Mouse (Mus musculus): ENCODE results near the gene Ccdc142. TPM values are rescaled to one million over a fixed set of nuclear protein-coding genes. Genes with fewer than 3 reads are reported as not detected.
A peak's percentile ranks its signal among the peaks of the same experiment; 100 is the strongest.

Gene Ccdc142
- polyA plus RNA-seq, 1 experiment: 10.2 TPM

GRCm38 (mm10) chr6:83115682-83116372, 14.4 kb downstream of the Ccdc142 start:
- WGBS: under 1% methylated on average over 38 of the region's 48 CpGs
- peaks cover 7% of the 10 kb centered on the region for H3K4me1 ChIP-seq (ENCODE audit: control insufficient read depth, insufficient read depth, low read length)
- peak overlapping the region; percentile 99 for H3K4me3 ChIP-seq (replicated peaks; ENCODE audit: extremely low read depth, low read depth, low read length)
- TF ChIP-seq POLR2A (IDR thresholded peaks at IDR 0.05; ENCODE audit: borderline replicate concordance, extremely low read depth, low read depth, low read length) (no peak), CTCF (IDR thresholded peaks at IDR 0.05; ENCODE audit: insufficient read depth, low read length) (no peak)
- DNase-seq: no peak

GRCm38 (mm10) chr6:83116373-83117164, 15.2 kb downstream of the Ccdc142 start:
- Histone ChIP-seq H3K4me1 (ENCODE audit: control insufficient read depth, insufficient read depth, low read length) (peaks cover 7% of the 10 kb centered on the region), H3K4me3 (replicated peaks; ENCODE audit: extremely low read depth, low read depth, low read length) (no peak overlapping the region)
- no peak for DNase-seq
- no peak for TF ChIP-seq CTCF (IDR thresholded peaks at IDR 0.05; ENCODE audit: insufficient read depth, low read length)
- TF ChIP-seq POLR2A (IDR thresholded peaks at IDR 0.05; ENCODE audit: borderline replicate concordance, extremely low read depth, low read depth, low read length): 0 out of 2 replicates have a peak, but pooled peaks have one; percentile 10
- WGBS: 66% methylated on average over 11 of the region's 11 CpGs

- no peak overlapping the region for H3K4me3 ChIP-seq (replicated peaks; ENCODE audit: extremely low read depth, low read depth, low read length)
- DNase-seq: no peak
These were observed 15.7 kb downstream of the Ccdc142 start for GRCm38 (mm10) chr6:83117165-83117438.

GRCm38 (mm10) chr6:83117616-83118015, 16.2 kb downstream of the Ccdc142 start:
- Histone ChIP-seq H3K4me3 (replicated peaks; ENCODE audit: extremely low read depth, low read depth, low read length) (no peak overlapping the region), H3K4me1 (ENCODE audit: control insufficient read depth, insufficient read depth, low read length) (peaks cover 12% of the 10 kb centered on the region)
- TF ChIP-seq CTCF (IDR thresholded peaks at IDR 0.05; ENCODE audit: insufficient read depth, low read length): no peak
- no peak for TF ChIP-seq POLR2A (IDR thresholded peaks at IDR 0.05; ENCODE audit: borderline replicate concordance, extremely low read depth, low read depth, low read length)
- 89% methylated on average over 13 of the region's 13 CpGs for WGBS
- no peak for DNase-seq

More at GRCm38 (mm10) chr6:83117165-83117438, 15.7 kb downstream of the Ccdc142 start:
- TF ChIP-seq CTCF (IDR thresholded peaks at IDR 0.05; ENCODE audit: insufficient read depth, low read length) (no peak), POLR2A (IDR thresholded peaks at IDR 0.05; ENCODE audit: borderline replicate concordance, extremely low read depth, low read depth, low read length) (no peak)
- WGBS: 74% methylated on average over 4 of the region's 4 CpGs
- H3K4me1 ChIP-seq (ENCODE audit: control insufficient read depth, insufficient read depth, low read length): peaks cover 8% of the 10 kb centered on the region

GRCm38 (mm10) chr6:83118369-83118768, 17.0 kb downstream of the Ccdc142 start:
- no peak for DNase-seq
- Histone ChIP-seq H3K4me1 (ENCODE audit: control insufficient read depth, insufficient read depth, low read length) (peaks cover 12% of the 10 kb centered on the region), H3K4me3 (replicated peaks; ENCODE audit: extremely low read depth, low read depth, low read length) (no peak overlapping the region)
- 83% methylated on average over 11 of the region's 11 CpGs for WGBS
- TF ChIP-seq POLR2A (IDR thresholded peaks at IDR 0.05; ENCODE audit: borderline replicate concordance, extremely low read depth, low read depth, low read length): 0 out of 2 replicates have a peak, but pooled peaks have one; percentile 30
- no peak for TF ChIP-seq CTCF (IDR thresholded peaks at IDR 0.05; ENCODE audit: insufficient read depth, low read length)

DNA sequence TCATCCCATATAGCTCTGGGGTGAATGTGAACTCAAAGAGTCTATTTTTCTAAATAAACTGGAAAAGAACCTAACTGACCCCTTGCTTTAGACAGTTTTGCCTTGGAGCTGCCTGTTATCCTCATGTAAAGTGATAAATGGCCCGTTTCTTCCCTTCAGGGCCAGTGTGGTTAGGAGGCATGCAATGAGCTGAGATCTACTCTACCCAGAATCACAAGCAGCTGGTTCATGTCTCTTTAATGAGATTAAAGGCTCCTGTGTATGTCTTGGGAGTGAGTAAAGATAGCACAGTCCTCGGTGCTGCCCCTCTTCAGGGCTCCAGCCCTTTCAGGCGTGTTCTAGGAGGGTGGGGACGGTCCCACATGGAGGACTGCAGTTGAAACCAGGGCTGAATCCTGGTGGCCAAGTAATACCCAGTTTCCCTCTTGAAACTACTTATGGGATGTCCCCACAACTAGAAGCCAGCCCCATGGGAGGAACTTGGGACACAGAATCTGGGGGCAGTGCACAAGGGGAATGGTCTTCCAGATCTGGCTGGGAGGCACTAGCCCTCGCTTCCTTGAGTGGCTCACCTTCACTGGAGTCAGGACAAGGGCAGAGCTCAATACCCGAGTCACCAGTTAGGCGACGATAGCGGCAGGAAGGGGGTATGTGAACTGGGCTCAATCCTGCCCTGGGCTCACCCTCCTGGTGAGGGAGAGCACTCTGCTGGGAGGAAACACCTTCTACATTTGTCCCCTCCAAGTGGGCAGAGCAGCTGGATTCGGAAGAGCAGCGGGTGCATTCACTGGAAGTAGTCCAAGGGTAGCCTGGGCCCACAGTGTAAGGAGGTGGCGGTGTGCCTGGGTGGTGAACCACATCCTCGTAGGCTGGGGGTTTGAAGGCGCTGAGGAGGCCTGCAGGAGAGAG, 17.7 kb downstream of the Ccdc142 start:
- 72% methylated on average over 14 of the region's 14 CpGs for WGBS
- no peak for DNase-seq
- Histone ChIP-seq H3K4me1 (ENCODE audit: control insufficient read depth, insufficient read depth, low read length) (peaks cover 12% of the 10 kb centered on the region), H3K4me3 (replicated peaks; ENCODE audit: extremely low read depth, low read depth, low read length) (no peak overlapping the region)
- TF ChIP-seq POLR2A (IDR thresholded peaks at IDR 0.05; ENCODE audit: borderline replicate concordance, extremely low read depth, low read depth, low read length) (no peak), CTCF (IDR thresholded peaks at IDR 0.05; ENCODE audit: insufficient read depth, low read length) (no peak)

- TF ChIP-seq CTCF (IDR thresholded peaks at IDR 0.05; ENCODE audit: insufficient read depth, low read length): no peak
- H3K4me3 ChIP-seq (replicated peaks; ENCODE audit: extremely low read depth, low read depth, low read length): no peak overlapping the region
- DNase-seq: no peak
- peaks cover 15% of the 10 kb centered on the region for H3K4me1 ChIP-seq (ENCODE audit: control insufficient read depth, insufficient read depth, low read length)
- WGBS: 72% methylated on average over 7 of the region's 7 CpGs
These were observed 18.3 kb downstream of the Ccdc142 start for GRCm38 (mm10) chr6:83119734-83120051.

DNA sequence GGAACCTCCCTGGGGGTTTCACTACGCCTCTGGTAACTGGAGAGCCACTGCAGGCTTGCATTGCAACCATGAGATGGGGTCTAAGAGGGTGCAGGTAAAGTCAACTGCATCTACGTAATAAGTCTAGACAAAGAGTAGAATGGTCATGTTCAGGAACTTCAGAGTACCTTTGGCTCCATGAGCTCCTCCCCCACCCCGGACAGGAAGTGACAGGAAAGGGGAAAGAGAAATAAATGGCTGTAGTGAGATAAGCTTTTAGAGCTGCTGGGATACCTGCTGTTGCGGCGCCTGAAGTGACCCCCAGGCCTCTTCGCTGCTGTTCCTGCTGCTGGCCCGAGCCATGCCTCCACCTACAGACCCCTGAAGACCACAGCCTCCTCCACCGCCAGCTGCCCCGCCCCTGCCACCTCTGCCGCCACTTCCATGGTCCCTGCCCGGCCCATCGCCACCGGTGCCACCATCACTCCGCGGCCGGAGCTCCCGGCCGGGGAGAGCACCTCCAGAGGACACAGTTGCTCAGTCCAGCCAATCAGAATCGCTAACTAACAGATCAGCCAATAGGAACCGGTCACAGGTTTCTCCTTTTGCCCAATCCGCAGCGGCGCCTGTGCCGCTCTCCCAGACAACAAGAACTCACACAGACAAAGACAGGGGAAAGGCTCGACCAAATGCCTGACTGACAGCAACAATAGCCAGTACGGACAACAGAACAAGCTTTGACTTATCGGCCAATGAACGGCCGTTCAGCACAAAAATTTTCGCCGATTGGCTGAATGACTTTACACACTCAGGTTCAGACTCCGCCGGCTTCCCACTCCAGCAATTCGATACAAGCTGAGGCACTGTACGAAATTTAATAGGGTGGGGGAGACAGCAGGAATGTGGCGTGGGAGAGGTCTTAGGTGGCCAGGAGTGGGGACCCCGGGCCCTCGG, 19.8 kb downstream of the Ccdc142 start, which contains the start of gene Wbp1:
Gene Wbp1, minus strand, starts transcription at position 630 of the 933 bp plus-strand sequence.
- H3K4me3 ChIP-seq (replicated peaks; ENCODE audit: extremely low read depth, low read depth, low read length): peak within 1 kb of the TSS; percentile 70
- TF ChIP-seq POLR2A (IDR thresholded peaks at IDR 0.05; ENCODE audit: borderline replicate concordance, extremely low read depth, low read depth, low read length) (peak; percentile 75; the same call in 1 of the 2 replicates), CTCF (IDR thresholded peaks at IDR 0.05; ENCODE audit: insufficient read depth, low read length) (no peak)
- peaks cover 11% of the 10 kb centered on the region for H3K4me1 ChIP-seq (ENCODE audit: control insufficient read depth, insufficient read depth, low read length)
- WGBS: under 1% methylated on average over 37 of the region's 38 CpGs
- peak; percentile 90 for DNase-seq

Measured in lung, adult 2 months (tissue).